Mouse (Mus musculus): Measurements from ENCODE around the gene Slc29a3. TPM values are rescaled to one million over a fixed set of nuclear protein-coding genes. Genes with fewer than 3 reads are reported as not detected.

Slc29a3 gene
- polyA plus RNA-seq, 1 experiment from 2014 or later, result 3.9 TPM

- Histone ChIP-seq H3K9me3 (ENCODE audit: low read length) (no peaks in the 10 kb centered on the region), H3K36me3 (replicated peaks; ENCODE audit: insufficient read depth, low read length) (no peaks in the 10 kb centered on the region), H3K4me3 (ENCODE audit: low read depth, low read length) (no peak overlapping the region), H3K4me1 (ENCODE audit: insufficient read depth) (no peaks in the 10 kb centered on the region), H3K9ac (replicated peaks) (no peak overlapping the region), H3K27me3 (ENCODE audit: insufficient read depth, low read length) (no peaks in the 10 kb centered on the region), H3K27ac (ENCODE audit: low read depth) (no peak overlapping the region), H3K4me2 (ENCODE audit: low read depth, low read length) (no peak overlapping the region)
- ATAC-seq (peak; percentile 87), DNase-seq (no peak)
- no peak for TF ChIP-seq EP300 (IDR thresholded peaks at IDR 0.05; ENCODE audit: low read depth)
- TF ChIP-seq CTCF (IDR thresholded peaks at IDR 0.05; ENCODE audit: low read depth), result no peak
- WGBS (ENCODE audit: insufficient replicate concordance), result 57% methylated on average over 5 of the region's 5 CpGs
Measured at GRCm38 (mm10) chr10:60708837-60709236, 43.8 kb downstream of the Slc29a3 start.

- TF ChIP-seq CTCF (IDR thresholded peaks at IDR 0.05; ENCODE audit: low read depth) (no peak), EP300 (IDR thresholded peaks at IDR 0.05; ENCODE audit: low read depth) (no peak)
- WGBS (ENCODE audit: insufficient replicate concordance), result 51% methylated on average over 4 of the region's 4 CpGs
- Histone ChIP-seq H3K27me3 (ENCODE audit: insufficient read depth, low read length) (no peaks in the 10 kb centered on the region), H3K4me3 (ENCODE audit: low read depth, low read length) (no peak overlapping the region), H3K9me3 (ENCODE audit: low read length) (no peaks in the 10 kb centered on the region), H3K36me3 (replicated peaks; ENCODE audit: insufficient read depth, low read length) (no peaks in the 10 kb centered on the region), H3K4me2 (ENCODE audit: low read depth, low read length) (no peak overlapping the region), H3K27ac (ENCODE audit: low read depth) (peak overlapping the region; percentile 11; the same call in 1 of the 2 replicates), H3K4me1 (ENCODE audit: insufficient read depth) (no peaks in the 10 kb centered on the region), H3K9ac (replicated peaks) (no peak overlapping the region)
- ATAC-seq (peak; percentile 26; the same call in 1 of the 2 replicates), DNase-seq (no peak)
Measured at GRCm38 (mm10) chr10:60706268-60706667, 46.3 kb downstream of the Slc29a3 start.

- no peak for TF ChIP-seq EP300 (IDR thresholded peaks at IDR 0.05; ENCODE audit: low read depth)
- TF ChIP-seq CTCF (IDR thresholded peaks at IDR 0.05; ENCODE audit: low read depth), result no peak
- H3K4me1 ChIP-seq (ENCODE audit: insufficient read depth), result no peaks in the 10 kb centered on the region
- no peak overlapping the region for H3K27ac ChIP-seq (ENCODE audit: low read depth)
- H3K9me3 ChIP-seq (ENCODE audit: low read length), result no peaks in the 10 kb centered on the region
- H3K36me3 ChIP-seq (replicated peaks; ENCODE audit: insufficient read depth, low read length), result no peaks in the 10 kb centered on the region
- 38% methylated on average over 2 of the region's 2 CpGs for whole genome bisulfite sequencing (ENCODE audit: insufficient replicate concordance)
- H3K4me2 ChIP-seq (ENCODE audit: low read depth, low read length), result no peak overlapping the region
- DNase-seq (no peak), ATAC-seq (no peak)
- no peak overlapping the region for H3K4me3 ChIP-seq (ENCODE audit: low read depth, low read length)
- no peak overlapping the region for H3K9ac ChIP-seq (replicated peaks)
- no peaks in the 10 kb centered on the region for H3K27me3 ChIP-seq (ENCODE audit: insufficient read depth, low read length)
Measured at GRCm38 (mm10) chr10:60705134-60705533, 47.5 kb downstream of the Slc29a3 start.

DNA sequence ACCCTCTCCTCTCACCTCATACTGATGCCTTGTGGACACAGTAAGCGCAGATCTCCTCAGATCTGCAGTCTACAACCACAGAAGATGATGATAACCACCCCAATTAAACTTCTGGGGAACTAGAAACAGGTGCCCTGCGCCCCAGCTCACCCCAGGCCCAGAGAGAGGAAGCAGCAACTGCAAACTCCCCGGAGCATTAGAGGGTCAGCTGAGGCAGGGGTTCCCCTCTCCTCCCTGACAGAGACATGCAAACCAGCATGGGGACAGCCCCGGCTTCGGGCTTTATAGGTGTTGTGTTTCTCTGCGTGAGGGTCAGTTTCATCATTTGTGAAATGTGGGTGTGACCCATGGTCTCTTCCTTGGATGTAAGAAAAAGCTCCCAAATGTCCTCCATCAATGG is 54.8 kb downstream of the Slc29a3 start:
- no peak for ATAC-seq
- no peak for DNase-seq
- TF ChIP-seq EP300 (IDR thresholded peaks at IDR 0.05; ENCODE audit: low read depth) (no peak), CTCF (IDR thresholded peaks at IDR 0.05; ENCODE audit: low read depth) (no peak)
- H3K9me3 ChIP-seq (ENCODE audit: low read length), result no peaks in the 10 kb centered on the region
- 59% methylated on average over 6 of the region's 6 CpGs for WGBS (ENCODE audit: insufficient replicate concordance)
- no peaks in the 10 kb centered on the region for H3K4me1 ChIP-seq (ENCODE audit: insufficient read depth)
- no peaks in the 10 kb centered on the region for H3K36me3 ChIP-seq (replicated peaks; ENCODE audit: insufficient read depth, low read length)
- no peak overlapping the region for H3K4me3 ChIP-seq (ENCODE audit: low read depth, low read length)
- no peak overlapping the region for H3K9ac ChIP-seq (replicated peaks)
- no peak overlapping the region for H3K27ac ChIP-seq (ENCODE audit: low read depth)
- H3K27me3 ChIP-seq (ENCODE audit: insufficient read depth, low read length), result no peaks in the 10 kb centered on the region
- H3K4me2 ChIP-seq (ENCODE audit: low read depth, low read length), result no peak overlapping the region

DNA sequence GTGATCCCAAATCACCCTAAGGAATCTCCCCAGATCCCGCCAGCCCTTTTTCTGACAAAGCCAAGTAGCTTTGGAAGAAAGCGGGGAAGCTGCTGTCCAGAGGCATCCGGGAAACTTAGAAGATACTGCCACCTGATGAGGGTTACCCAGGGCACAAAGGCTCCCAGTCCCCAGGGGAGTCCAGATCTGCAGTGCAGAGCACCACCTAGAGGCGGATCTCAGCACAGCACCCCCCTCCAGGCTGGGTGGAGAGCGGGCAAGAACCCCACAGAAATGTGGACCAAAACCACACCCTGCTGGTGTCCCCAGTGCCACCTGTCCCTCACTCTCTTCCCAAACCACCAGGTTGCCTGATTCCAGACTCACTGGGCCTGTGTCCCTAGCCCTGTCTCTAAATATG is 55.6 kb downstream of the Slc29a3 start:
- DNase-seq (peak; percentile 81), ATAC-seq (peak; percentile 45; the same call in 1 of the 2 replicates)
- Histone ChIP-seq H3K4me1 (ENCODE audit: insufficient read depth) (no peaks in the 10 kb centered on the region), H3K4me2 (ENCODE audit: low read depth, low read length) (no peak overlapping the region), H3K36me3 (replicated peaks; ENCODE audit: insufficient read depth, low read length) (no peaks in the 10 kb centered on the region), H3K27me3 (ENCODE audit: insufficient read depth, low read length) (no peaks in the 10 kb centered on the region), H3K27ac (ENCODE audit: low read depth) (no peak overlapping the region), H3K4me3 (ENCODE audit: low read depth, low read length) (no peak overlapping the region), H3K9ac (replicated peaks) (no peak overlapping the region), H3K9me3 (ENCODE audit: low read length) (no peaks in the 10 kb centered on the region)
- TF ChIP-seq EP300 (IDR thresholded peaks at IDR 0.05; ENCODE audit: low read depth) (no peak), CTCF (IDR thresholded peaks at IDR 0.05; ENCODE audit: low read depth) (peak; percentile 91)
- WGBS (ENCODE audit: insufficient replicate concordance), result 16% methylated on average over 5 of the region's 5 CpGs

GRCm38 (mm10) chr10:60696390-60696789 is 56.2 kb downstream of the Slc29a3 start, which contains the start of gene Cdh23:
Gene Cdh23 (minus strand): TSS chr10:60696490.
- no peak for TF ChIP-seq EP300 (IDR thresholded peaks at IDR 0.05; ENCODE audit: low read depth)
- TF ChIP-seq CTCF (IDR thresholded peaks at IDR 0.05; ENCODE audit: low read depth), result no peak
- Histone ChIP-seq H3K27ac (ENCODE audit: low read depth) (no peak within 1 kb of the TSS), H3K27me3 (ENCODE audit: insufficient read depth, low read length) (no peaks in the 10 kb centered on the region), H3K36me3 (replicated peaks; ENCODE audit: insufficient read depth, low read length) (no peaks in the 10 kb centered on the region), H3K9me3 (ENCODE audit: low read length) (no peaks in the 10 kb centered on the region), H3K4me2 (ENCODE audit: low read depth, low read length) (no peak within 1 kb of the TSS), H3K4me1 (ENCODE audit: insufficient read depth) (no peaks in the 10 kb centered on the region; the same call in 1 of the 2 replicates), H3K9ac (replicated peaks) (no peak within 1 kb of the TSS), H3K4me3 (ENCODE audit: low read depth, low read length) (no peak within 1 kb of the TSS)
- 71% methylated on average over 6 of the region's 6 CpGs for WGBS (ENCODE audit: insufficient replicate concordance)
- DNase-seq (no peak), ATAC-seq (no peak)

Data from liver, postnatal 0 days (tissue).